Mouse (Mus musculus): ENCODE results near the gene Manbal.

- TF ChIP-seq USF1 (IDR thresholded peaks at IDR 0.05; ENCODE audit: low read depth, low read length) (no peak), MAFK (IDR thresholded peaks at IDR 0.05; ENCODE audit: borderline replicate concordance, low read depth, low read length) (no peak), CTCF (IDR thresholded peaks at IDR 0.05 in 2 of 3, conservative IDR thresholded peaks at IDR 0.05 in 1 of 3; ENCODE audit: control insufficient read depth in 1 of 3, insufficient read depth in 1 of 3, low read depth in 2 of 3, low read length in 3 of 3, poor library complexity in 1 of 3, severe bottlenecking in 1 of 3) (no peak), HCFC1 (IDR thresholded peaks at IDR 0.05; ENCODE audit: low read depth, low read length) (no peak), E2F4 (IDR thresholded peaks at IDR 0.05; ENCODE audit: borderline replicate concordance, low read depth, low read length) (no peak), RAD21 (IDR thresholded peaks at IDR 0.05; ENCODE audit: low read depth, low read length) (no peak), MAZ (IDR thresholded peaks at IDR 0.05; ENCODE audit: low read depth, low read length) (no peak)
Observed at GRCm38 (mm10) chr2:157363031-157363430, 4.4 kb upstream of the Manbal start.

Data from MEL (cell line).